Comparison of ENCODE assay signal across 10 mouse cellular contexts in the genomic region with DNA sequence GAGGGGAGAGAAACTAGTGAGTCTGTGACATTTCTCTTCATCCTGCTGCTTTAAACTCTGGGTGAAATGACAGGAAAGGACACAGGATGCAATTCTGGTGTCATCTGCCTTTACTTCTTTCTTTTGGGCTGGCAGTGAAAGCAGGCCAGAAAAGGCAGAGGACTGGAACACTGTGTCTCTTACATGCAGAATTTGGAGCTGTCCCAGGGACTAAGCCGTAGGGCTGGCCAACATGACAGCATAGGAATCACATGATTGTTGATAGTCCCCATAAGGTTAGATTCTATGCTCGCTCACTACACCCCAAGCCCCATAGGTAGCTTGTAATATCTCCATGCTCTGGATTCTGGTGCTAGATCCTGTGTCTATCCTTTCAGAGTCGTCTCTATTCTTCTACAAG.
"Had no signal": no experiment of that assay in that cellular context is flagged by ENCODE, and none has a peak within 500 bp of the region (broad histone marks: within the 10 kb centered on the region; RNA-seq: fewer than 3 reads in every experiment).

No protein-coding gene starts in this region.

- DNase-seq: gastrocnemius, postnatal 25 days; heart, postnatal 10 days; heart, postnatal 36 days; kidney, adult 18-20 months; kidney, adult 8-10 months; kidney, postnatal 10 days; kidney, postnatal 25 days; kidney, postnatal 4 days; liver; liver, embryonic 13.5 days had no signal
